Mouse (Mus musculus) left cerebral cortex, postnatal 36 days (tissue): ENCODE data around the gene Zfp273. TPM values are rescaled to one million over a fixed set of nuclear protein-coding genes. Genes with fewer than 3 reads are reported as not detected.
"Not testable (repeated sequence)": the region's sequence is repeated elsewhere in the genome, so short reads cannot be mapped to it uniquely, and the experiment has no call there.

Experiments
- DNase-seq, 2 experiments: peaks; one replicate each; pipeline ENCODE4 v3.0.0; 2021 to 2022; ENCODE audit warnings: low spot score in 2 of 2, mixed read lengths in 1 of 2
- intact Hi-C: fragments of 180-260 bp; cut with DNase I; formaldehyde crosslinking; loops from one replicate; pipeline ENCODE4 v1.15.1; 2025
- total RNA-seq, 2 experiments: library from RNA; stranded (reverse); gene quantifications; 2 replicates each; pipeline ENCODE4 v1.2.3; 2021

Zfp273 gene
- total RNA-seq, 2 experiments from 2014 or later: 5.7 to 7.8 TPM

- DNase-seq: no peak
- intact Hi-C loops: no loop called here
Measured at GRCm38 (mm10) chr13:67862508-67862907, 49.0 kb downstream of the Zfp273 start.

GRCm38 (mm10) chr13:67863026-67863425, 49.5 kb downstream of the Zfp273 start, which contains the start of gene BC048507:
Gene BC048507, plus strand, starts transcription at chr13:67863326.
- intact Hi-C loops: no loop called here
- DNase-seq: no peak

GRCm38 (mm10) chr13:67864764-67865350, 51.3 kb downstream of the Zfp273 start:
- no peak for DNase-seq
- intact Hi-C loops: no loop called here

- no peak for DNase-seq
- intact Hi-C loops: no loop called here
Measured at GRCm38 (mm10) chr13:67867899-67868298, 54.4 kb downstream of the Zfp273 start.

GRCm38 (mm10) chr13:67876049-67876698, 62.6 kb downstream of the Zfp273 start:
- intact Hi-C loops: not testable (repeated sequence)

More at GRCm38 (mm10) chr13:67876049-67876698, 62.6 kb downstream of the Zfp273 start:
- DNase-seq: not testable (repeated sequence)

Other genes with a start within 250 kb of the Zfp273 start
- 1 to 10 TPM; 7.6 to 9.7 TPM for gene Zfp729b, start 204.0 kb upstream of the Zfp273 start, total RNA-seq
- gene Gm49345, start 176.0 kb upstream of the Zfp273 start, total RNA-seq: 1 to 10 TPM in 1 of 2 experiments, under 1 TPM in 1; 0.82 to 2.1 TPM
- 1 to 10 TPM; 7.5 to 10.0 TPM for gene Zfp729a, start 175.9 kb upstream of the Zfp273 start, total RNA-seq
- gene Zfp738, start 126.7 kb upstream of the Zfp273 start, total RNA-seq: 10 to 100 TPM; 22.0 to 28.2 TPM
- gene Zfp65, start 84.6 kb upstream of the Zfp273 start, total RNA-seq: 10 to 100 TPM; 10.9 to 14.9 TPM
- gene Zfp85, start 58.5 kb upstream of the Zfp273 start, total RNA-seq: 1 to 10 TPM; 6.3 to 6.5 TPM
- gene Zfp493, start 34.0 kb upstream of the Zfp273 start, total RNA-seq: 1 to 10 TPM; 3.1 to 3.7 TPM
- 10 to 100 TPM; 11.0 to 14.3 TPM for gene Gm10037, start 17.4 kb downstream of the Zfp273 start, total RNA-seq
- not detected for gene BC048507, start 49.6 kb downstream of the Zfp273 start, total RNA-seq